Mouse (Mus musculus): ENCODE data around the gene Ak2.

GRCm38 (mm10) chr4:129008672-129009071, 16.9 kb downstream of the Ak2 start:
- peak; percentile 89 for TF ChIP-seq GATA1 (IDR thresholded peaks at IDR 0.05; ENCODE audit: borderline replicate concordance, low read length)
- no peak for TF ChIP-seq FLI1 (IDR thresholded peaks at IDR 0.05; ENCODE audit: low read length)
